Mouse (Mus musculus): Measurements from ENCODE around the gene Rab5b. TPM values are rescaled to one million over a fixed set of nuclear protein-coding genes. Genes with fewer than 3 reads are reported as not detected.
A peak's percentile ranks its signal among the peaks of the same experiment; 100 is the strongest.
"Not testable (repeated sequence)": the region's sequence is repeated elsewhere in the genome, so short reads cannot be mapped to it uniquely, and the experiment has no call there.

Gene Rab5b
- 90.9 and 98.8 TPM in 2 replicates for polyA plus RNA-seq (2016; fragmentation: Nextera tagmentation; extraction: Ambion mirVana)

DNA sequence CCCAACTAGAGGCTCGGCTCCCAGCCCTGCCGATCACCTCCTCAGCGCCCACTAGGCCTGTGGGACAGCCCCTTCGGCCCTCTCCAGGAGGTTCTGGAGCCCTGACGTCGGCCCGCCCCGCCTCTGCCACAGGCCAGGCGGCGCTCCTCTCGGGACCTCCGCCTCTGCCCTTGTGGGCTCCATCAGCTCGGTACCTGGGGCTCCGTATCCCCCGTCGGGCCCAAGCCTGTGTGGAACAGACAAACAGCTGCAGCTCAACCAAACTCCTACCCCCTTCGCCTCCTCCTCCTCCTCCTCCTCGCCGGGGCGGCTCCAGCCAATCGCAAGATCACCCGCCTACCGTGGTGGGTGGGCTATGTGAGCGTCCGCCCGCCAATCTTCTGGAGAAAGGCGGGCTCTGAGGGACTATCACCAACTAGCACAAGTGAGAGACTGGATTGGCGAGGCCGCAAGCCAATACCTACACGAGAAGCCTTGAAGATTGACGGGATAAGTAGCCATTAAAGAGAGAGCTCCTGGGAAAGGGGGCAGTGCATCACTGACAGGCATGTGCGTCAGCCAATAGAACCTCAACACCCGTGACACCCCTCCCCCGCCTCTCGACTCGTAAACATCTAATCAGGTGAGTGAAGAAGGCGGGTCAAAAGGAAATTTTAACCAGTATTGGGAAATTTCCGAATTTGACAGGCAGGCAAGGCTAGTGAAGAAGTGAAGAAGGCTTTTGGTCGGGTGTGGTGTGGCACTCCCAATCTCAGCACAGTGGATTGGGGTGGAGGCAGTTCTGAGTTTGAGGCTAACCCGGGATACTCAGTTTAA lies at the start of gene Rab5b:
Gene Rab5b (minus strand): TSS at position 273 of the 816 bp plus-strand sequence.
- Histone ChIP-seq H3K27ac (peak within 1 kb of the TSS; percentile 98), H3K9me3 (no peaks in the 10 kb centered on the region), H3K9ac (peak within 1 kb of the TSS; percentile 79), H3K4me3 (replicated peaks) (peak within 1 kb of the TSS; percentile 65), H3K36me3 (replicated peaks) (peaks cover 31% of the 10 kb centered on the region), H3K27me3 (no peaks in the 10 kb centered on the region), H3K4me1 (peaks cover 16% of the 10 kb centered on the region), H3K4me2 (peak within 1 kb of the TSS; percentile 79)
- peak; percentile 100 for ATAC-seq (ENCODE audit: low FRiP score)
- WGBS: under 1% methylated on average over 40 of the region's 40 CpGs

DNA sequence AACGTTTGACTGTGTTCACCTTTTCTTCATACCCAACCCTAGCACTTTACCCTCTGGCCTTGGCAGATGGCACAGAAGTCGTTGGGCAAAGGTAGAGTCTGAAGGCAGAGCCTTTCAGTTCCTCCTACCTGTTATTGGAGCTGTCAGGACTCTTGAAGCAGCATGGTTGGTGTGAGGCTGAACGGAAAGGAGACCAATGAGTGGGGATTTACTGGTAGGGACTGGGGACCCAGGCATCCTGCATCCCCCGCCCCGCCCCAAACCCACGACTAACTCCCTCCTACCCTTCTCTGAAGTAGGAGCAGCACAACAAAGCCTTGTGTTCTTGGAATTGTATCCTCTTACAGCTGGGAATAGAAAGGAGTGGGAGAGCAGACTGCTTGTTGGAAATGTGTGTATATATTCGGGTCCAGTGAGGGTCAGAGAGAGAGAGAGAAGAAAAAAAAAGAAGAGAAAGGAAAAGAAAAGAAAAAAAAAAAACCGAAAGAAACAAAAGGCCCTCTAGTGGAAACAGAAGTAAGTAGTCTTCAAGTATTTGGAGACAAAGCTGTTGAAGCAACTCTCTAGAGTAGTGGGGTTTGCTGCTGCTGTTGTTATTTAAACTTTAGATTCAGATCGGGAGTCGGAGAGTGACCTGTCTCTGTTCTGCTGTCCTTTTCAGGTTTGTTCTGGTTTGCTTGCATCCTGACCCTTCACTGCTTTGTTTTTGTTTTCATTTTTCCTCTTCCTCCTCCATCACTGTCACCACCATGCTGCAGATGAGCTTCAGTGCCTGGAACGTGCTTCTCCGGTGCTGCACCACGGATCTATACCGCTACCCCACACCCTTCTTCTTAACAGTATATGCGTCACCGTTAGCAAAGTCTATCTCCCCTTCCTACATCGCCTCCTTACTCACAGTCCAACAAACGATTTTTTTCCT lies 48.9 kb upstream of the Rab5b start, which contains the start of gene Dgka:
Gene Dgka (minus strand): TSS at position 176 of the 922 bp plus-strand sequence.
- Histone ChIP-seq H3K9me3 (no peaks in the 10 kb centered on the region), H3K36me3 (replicated peaks) (no peaks in the 10 kb centered on the region), H3K4me1 (peaks cover 26% of the 10 kb centered on the region), H3K4me2 (peak within 1 kb of the TSS; percentile 93), H3K4me3 (replicated peaks) (peak within 1 kb of the TSS; percentile 58), H3K27ac (no peak within 1 kb of the TSS), H3K27me3 (peaks cover 49% of the 10 kb centered on the region), H3K9ac (peak within 1 kb of the TSS; percentile 74)
- WGBS: 23% methylated on average over 18 of the region's 18 CpGs
- no peak for ATAC-seq (ENCODE audit: low FRiP score)

DNA sequence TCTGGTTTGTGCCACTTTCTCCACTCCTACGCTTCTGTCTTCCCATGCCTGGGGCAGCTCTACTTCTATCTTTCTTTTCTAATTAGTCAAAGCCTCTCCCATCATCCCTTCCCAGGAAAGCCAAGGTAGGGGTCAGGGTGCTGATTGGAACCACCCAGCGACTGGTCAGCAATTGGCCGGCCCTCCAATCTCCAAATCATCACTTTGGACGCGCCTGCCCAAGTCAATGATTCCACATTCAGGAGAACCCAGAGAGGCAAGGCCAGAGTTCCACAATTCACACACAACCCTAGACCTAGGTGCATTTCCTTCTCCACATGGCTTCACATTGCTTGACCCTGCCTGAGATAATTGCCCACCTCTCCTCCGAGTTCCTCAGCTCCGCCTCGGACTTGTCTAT lies 48.1 kb upstream of the Rab5b start:
- H3K9me3 ChIP-seq: no peaks in the 10 kb centered on the region
- ATAC-seq (ENCODE audit: low FRiP score): no peak
- H3K4me2 ChIP-seq: peak overlapping the region; percentile 93
- peaks cover 19% of the 10 kb centered on the region for H3K4me1 ChIP-seq
- H3K27ac ChIP-seq: no peak overlapping the region
- 8% methylated on average over 8 of the region's 8 CpGs for WGBS
- peaks cover 49% of the 10 kb centered on the region for H3K27me3 ChIP-seq
- H3K4me3 ChIP-seq (replicated peaks): peak overlapping the region; percentile 58
- H3K36me3 ChIP-seq (replicated peaks): no peaks in the 10 kb centered on the region
- H3K9ac ChIP-seq: peak overlapping the region; percentile 74

DNA sequence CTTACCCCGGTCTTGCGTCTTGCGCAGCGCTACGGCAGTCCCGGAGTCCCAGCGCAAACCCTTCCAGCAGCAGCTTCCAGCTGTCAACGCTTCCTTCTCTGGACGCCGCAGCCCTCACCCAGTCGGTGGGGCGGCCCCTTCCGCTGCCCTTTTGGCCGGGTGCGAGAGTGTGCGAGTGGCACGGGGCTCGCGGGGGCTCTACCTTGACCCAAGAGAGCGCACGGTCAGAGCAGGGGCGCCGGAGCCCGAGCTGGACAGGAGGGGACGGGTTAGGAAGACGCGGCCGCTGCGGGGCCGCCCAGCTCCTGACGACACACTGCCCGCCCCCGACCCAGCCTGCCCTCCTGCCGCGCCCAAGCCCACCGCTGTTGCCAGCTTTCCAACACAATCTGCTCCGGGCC lies 47.7 kb upstream of the Rab5b start:
- peaks cover 49% of the 10 kb centered on the region for H3K27me3 ChIP-seq
- no peaks in the 10 kb centered on the region for H3K36me3 ChIP-seq (replicated peaks)
- H3K4me2 ChIP-seq: peak overlapping the region; percentile 93
- peak overlapping the region; percentile 58 for H3K4me3 ChIP-seq (replicated peaks)
- no peak for ATAC-seq (ENCODE audit: low FRiP score)
- peaks cover 14% of the 10 kb centered on the region for H3K4me1 ChIP-seq
- peak overlapping the region; percentile 74 for H3K9ac ChIP-seq
- under 1% methylated on average over 34 of the region's 37 CpGs for WGBS
- no peaks in the 10 kb centered on the region for H3K9me3 ChIP-seq
- no peak overlapping the region for H3K27ac ChIP-seq

DNA sequence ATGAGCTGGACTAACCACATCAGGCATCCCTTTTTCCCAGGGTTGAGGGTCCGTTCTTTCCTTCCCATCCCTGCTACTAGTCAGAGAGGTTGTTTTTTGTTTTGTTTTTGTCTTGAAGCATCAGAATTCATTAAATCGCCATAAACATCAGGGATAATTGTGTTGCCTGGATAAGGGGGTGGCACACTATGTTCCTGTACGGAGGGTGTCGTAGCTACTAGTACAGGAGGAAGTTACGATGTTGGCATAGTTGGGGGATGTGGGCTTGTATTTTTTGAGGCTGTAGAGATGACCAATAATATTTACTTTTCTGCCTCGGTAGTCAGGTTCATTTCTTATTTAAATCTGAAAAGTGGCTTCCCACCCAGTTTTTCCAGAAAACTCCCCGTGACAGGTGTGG lies 47.2 kb upstream of the Rab5b start:
- 0 out of 2 replicates have a peak overlapping the region, but pooled peaks have one; percentile 74 for H3K9ac ChIP-seq
- no peaks in the 10 kb centered on the region for H3K9me3 ChIP-seq
- H3K27me3 ChIP-seq: peaks cover 49% of the 10 kb centered on the region
- peaks cover 14% of the 10 kb centered on the region for H3K4me1 ChIP-seq
- ATAC-seq (ENCODE audit: low FRiP score): no peak
- H3K4me2 ChIP-seq: peak overlapping the region; percentile 93
- no peak overlapping the region for H3K27ac ChIP-seq
- H3K36me3 ChIP-seq (replicated peaks): no peaks in the 10 kb centered on the region
- 8% methylated on average over 7 of the region's 7 CpGs for WGBS
- peak overlapping the region; percentile 58 for H3K4me3 ChIP-seq (replicated peaks)

DNA sequence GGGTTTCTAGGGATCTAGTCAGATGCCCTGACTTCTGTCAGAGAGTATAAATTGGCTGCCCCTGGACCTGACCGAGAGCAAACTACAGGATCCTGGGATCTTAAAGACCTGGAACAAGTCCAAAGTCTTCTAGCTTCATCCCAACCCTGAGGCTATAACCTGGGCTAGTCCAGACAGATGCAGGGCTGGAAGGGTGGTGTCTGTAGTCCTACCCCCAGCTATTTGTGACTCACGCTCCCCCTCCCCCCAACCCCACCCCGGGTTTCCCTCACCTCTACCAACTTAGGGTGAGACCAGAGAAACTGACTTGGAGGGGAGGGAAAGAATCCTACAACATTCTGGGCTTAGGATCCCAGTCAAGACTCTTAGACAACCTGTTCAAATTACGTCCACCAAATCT lies 46.6 kb upstream of the Rab5b start:
- Histone ChIP-seq H3K9me3 (no peaks in the 10 kb centered on the region), H3K36me3 (replicated peaks) (no peaks in the 10 kb centered on the region), H3K27me3 (peaks cover 49% of the 10 kb centered on the region), H3K27ac (no peak overlapping the region), H3K9ac (no peak overlapping the region), H3K4me1 (peaks cover 14% of the 10 kb centered on the region), H3K4me3 (replicated peaks) (no peak overlapping the region), H3K4me2 (peak overlapping the region; percentile 93; the same call in 1 of the 2 replicates)
- no peak for ATAC-seq (ENCODE audit: low FRiP score)
- WGBS: 50% methylated on average over 4 of the region's 4 CpGs

DNA sequence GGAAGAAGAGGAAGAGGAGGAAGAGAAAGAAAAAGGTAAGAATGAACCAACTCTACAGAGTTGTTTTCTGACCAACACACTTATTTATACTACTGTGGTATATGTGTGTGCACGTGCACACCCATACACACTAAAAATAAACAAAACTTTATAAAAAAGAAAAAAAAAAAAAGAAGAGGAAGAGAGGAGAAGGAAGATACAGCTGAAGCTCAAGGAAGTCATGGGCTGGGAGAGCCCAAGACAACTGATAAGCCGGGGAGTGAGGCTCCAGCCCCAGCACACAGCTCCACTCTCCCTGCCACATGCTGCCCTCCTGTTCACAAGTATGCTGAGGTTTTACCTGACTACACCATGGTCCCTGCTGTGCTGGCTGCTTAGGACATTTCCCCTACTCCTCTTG lies 44.2 kb upstream of the Rab5b start:
- ATAC-seq (ENCODE audit: low FRiP score): no peak
- H3K4me2 ChIP-seq: no peak overlapping the region
- no peak overlapping the region for H3K9ac ChIP-seq
- H3K9me3 ChIP-seq: no peaks in the 10 kb centered on the region
- no peak overlapping the region for H3K27ac ChIP-seq
- H3K36me3 ChIP-seq (replicated peaks): no peaks in the 10 kb centered on the region
- H3K27me3 ChIP-seq: peaks cover 40% of the 10 kb centered on the region
- no peak overlapping the region for H3K4me3 ChIP-seq (replicated peaks)
- peaks cover 19% of the 10 kb centered on the region for H3K4me1 ChIP-seq
- WGBS: 70% methylated on average over 2 of the region's 2 CpGs

DNA sequence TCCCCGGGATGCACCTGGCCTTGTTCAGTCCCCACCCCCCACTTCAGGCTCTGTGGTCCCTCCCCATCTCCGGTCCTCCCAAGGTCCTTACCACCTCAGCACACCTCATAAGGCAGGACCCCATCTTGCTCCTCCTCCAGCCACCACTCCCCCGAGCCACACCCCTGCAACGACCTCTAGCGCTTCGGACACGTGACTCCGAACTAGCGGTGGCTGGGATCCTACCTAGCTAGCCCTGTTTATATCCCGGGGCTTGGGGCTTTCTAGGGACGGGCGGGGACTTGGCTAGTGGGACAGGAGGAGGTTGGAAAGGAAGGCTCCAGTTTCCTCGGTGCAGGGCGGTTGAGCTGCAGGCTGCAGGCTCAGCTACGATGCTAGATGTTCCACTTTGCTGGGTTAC lies 41.4 kb upstream of the Rab5b start:
- peak overlapping the region; percentile 43 for H3K4me2 ChIP-seq
- H3K9me3 ChIP-seq: no peaks in the 10 kb centered on the region
- no peak overlapping the region for H3K9ac ChIP-seq
- H3K27ac ChIP-seq: no peak overlapping the region
- H3K36me3 ChIP-seq (replicated peaks): no peaks in the 10 kb centered on the region
- H3K4me3 ChIP-seq (replicated peaks): no peak overlapping the region; the same call in 1 of the 2 replicates
- peaks cover 5% of the 10 kb centered on the region for H3K4me1 ChIP-seq
- ATAC-seq (ENCODE audit: low FRiP score): no peak
- H3K27me3 ChIP-seq: peaks cover 12% of the 10 kb centered on the region
- WGBS: 3% methylated on average over 15 of the region's 15 CpGs

DNA sequence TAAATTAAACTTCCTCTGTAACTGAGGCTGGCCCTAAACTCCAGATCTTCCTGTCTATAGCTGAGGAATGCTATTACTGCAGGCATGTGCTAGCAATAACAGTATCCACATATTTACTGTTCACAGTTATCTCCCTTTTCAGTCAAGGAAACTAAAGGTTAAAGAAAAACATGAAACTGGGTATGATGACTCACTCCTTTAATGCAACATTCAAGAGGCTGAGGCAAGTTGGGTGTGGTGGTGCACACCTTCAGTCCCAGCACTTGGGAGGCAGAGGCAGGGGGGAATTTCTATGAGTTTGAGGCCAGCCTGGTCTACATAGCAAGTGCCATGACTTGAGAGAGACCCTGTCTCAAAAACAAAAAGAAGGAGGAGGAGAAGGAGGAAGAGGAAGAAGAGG lies 35.9 kb upstream of the Rab5b start:
- H3K27ac ChIP-seq: no peak overlapping the region
- no peaks in the 10 kb centered on the region for H3K9me3 ChIP-seq
- no peaks in the 10 kb centered on the region for H3K36me3 ChIP-seq (replicated peaks)
- H3K4me3 ChIP-seq (replicated peaks): no peak overlapping the region
- H3K9ac ChIP-seq: no peak overlapping the region
- H3K4me1 ChIP-seq: no peaks in the 10 kb centered on the region
- no peak for ATAC-seq (ENCODE audit: low FRiP score)
- H3K27me3 ChIP-seq: peaks cover 4% of the 10 kb centered on the region; the same call in 1 of the 2 replicates
- H3K4me2 ChIP-seq: no peak overlapping the region

DNA sequence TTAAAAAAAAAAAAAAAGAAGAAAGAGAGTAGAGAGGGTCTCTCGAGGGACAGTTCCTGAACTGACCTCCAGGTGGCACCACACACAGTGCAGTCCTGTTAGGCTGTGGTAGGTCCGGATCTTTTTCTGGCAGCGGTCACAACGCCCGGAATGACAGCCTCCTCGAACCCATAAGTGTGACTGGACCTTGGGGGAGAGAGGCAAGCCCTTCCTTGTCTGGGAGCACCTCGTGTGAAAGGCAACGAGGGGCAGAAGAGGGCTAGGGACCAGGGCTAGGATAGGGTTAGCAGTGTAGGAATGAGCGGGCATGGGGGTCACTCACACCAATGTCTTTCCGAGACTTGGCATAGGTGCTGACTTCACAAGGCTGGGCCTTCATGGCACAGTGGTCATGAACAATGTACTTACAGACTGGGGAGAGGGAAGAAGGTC lies 35.0 kb upstream of the Rab5b start:
- no peaks in the 10 kb centered on the region for H3K36me3 ChIP-seq (replicated peaks)
- WGBS: 16% methylated on average over 10 of the region's 10 CpGs
- H3K27me3 ChIP-seq: peaks cover 4% of the 10 kb centered on the region; the same call in 1 of the 2 replicates
- H3K4me3 ChIP-seq (replicated peaks): no peak overlapping the region
- H3K27ac ChIP-seq: no peak overlapping the region
- no peaks in the 10 kb centered on the region for H3K4me1 ChIP-seq
- H3K9me3 ChIP-seq: no peaks in the 10 kb centered on the region
- peak overlapping the region; percentile 31; the same call in 1 of the 2 replicates for H3K4me2 ChIP-seq
- H3K9ac ChIP-seq: no peak overlapping the region
- ATAC-seq (ENCODE audit: low FRiP score): peak; percentile 60

DNA sequence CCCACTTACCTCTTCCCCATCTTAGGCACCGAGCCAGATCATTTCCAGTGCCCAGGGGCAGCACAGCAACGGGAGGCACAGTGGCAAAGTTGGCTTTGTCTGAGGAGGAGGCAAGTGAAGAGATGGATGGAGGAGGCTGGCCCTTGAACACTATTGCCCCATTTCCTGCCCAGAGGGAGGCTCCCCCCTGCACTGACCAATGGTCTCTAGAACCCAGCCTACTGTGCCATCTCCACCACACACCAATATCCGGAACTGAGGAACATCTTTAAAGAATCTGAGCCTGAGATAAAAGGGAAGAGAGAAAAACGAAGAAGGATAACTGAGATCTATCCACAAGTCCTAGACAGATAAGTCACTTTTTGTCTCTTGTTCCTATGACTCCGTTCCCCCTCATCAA lies 32.0 kb upstream of the Rab5b start:
- H3K4me3 ChIP-seq (replicated peaks): no peak overlapping the region
- H3K9ac ChIP-seq: no peak overlapping the region
- H3K27me3 ChIP-seq: peaks cover 4% of the 10 kb centered on the region; the same call in 1 of the 2 replicates
- WGBS: 87% methylated on average over 5 of the region's 5 CpGs
- H3K9me3 ChIP-seq: no peaks in the 10 kb centered on the region
- no peaks in the 10 kb centered on the region for H3K36me3 ChIP-seq (replicated peaks)
- H3K4me1 ChIP-seq: no peaks in the 10 kb centered on the region
- no peak for ATAC-seq (ENCODE audit: low FRiP score)
- no peak overlapping the region for H3K4me2 ChIP-seq
- no peak overlapping the region for H3K27ac ChIP-seq

DNA sequence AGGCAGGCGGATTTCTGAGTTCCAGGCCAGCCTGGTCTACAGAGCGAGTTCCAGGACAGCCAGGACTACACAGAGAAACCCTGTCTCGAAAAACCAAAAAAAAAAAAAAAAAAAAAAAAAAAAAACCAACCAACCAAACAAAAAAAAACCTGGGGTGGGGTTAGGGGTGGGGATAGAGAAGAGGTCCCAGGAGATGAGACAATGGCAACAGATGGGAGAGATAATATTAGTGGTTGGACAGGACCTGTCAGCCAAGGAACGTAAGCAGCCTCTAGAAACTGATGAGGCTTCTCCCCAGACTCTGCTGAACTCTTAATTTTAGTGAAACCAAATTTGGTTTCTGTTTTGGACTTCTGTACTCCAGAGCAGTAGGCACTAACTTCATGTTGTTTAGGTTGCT lies 29.4 kb upstream of the Rab5b start:
- not testable (repeated sequence) for H3K4me2 ChIP-seq; H3K27me3 ChIP-seq; H3K4me1 ChIP-seq; H3K27ac ChIP-seq; H3K9ac ChIP-seq; H3K4me3 ChIP-seq (replicated peaks); H3K9me3 ChIP-seq; H3K36me3 ChIP-seq (replicated peaks); ATAC-seq (ENCODE audit: low FRiP score)
- WGBS: 79% methylated on average over 4 of the region's 4 CpGs
